Mouse (Mus musculus): ENCODE data around the gene Spag17. TPM values are rescaled to one million over a fixed set of nuclear protein-coding genes. Genes with fewer than 3 reads are reported as not detected.
A peak's percentile ranks its signal among the peaks of the same experiment; 100 is the strongest.

Gene Spag17
- polyA plus RNA-seq, 1 experiment = not detected

DNA sequence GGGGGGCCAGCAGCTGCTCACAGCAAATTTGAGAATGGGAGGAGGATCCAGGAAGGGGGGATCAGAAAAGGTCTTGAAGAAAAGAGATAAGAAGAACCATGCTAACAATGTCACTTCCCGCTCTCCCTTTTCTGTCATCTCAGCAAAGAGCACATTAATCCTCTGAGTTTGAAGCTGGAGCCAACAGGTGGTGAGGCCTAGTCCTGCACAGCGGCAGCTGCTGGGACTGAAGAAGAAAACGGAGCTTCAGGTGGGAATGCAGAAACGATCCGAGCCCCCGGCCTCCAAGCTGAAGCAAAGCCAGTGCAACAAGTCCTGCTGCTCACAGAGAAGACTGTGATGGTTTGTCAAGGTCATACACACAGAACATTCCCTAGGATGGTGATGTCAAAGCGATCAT is 34.3 kb upstream of the Spag17 start:
- Histone ChIP-seq H3ac (ENCODE audit: control insufficient read depth, insufficient read length) (no peak overlapping the region), H3K27me3 (ENCODE audit: control insufficient read depth, insufficient read depth, insufficient read length) (no peaks in the 10 kb centered on the region), H3K4me2 (ENCODE audit: low read depth) (no peak overlapping the region), H3K79me2 (ENCODE audit: control insufficient read depth, insufficient read depth) (no peaks in the 10 kb centered on the region), H3K4me3 (no peak overlapping the region), H3K36me3 (ENCODE audit: control insufficient read depth, insufficient read depth) (no peaks in the 10 kb centered on the region)
- TF ChIP-seq MYOD1 (IDR thresholded peaks at IDR 0.05; ENCODE audit: control insufficient read depth in 1 of 3, insufficient read length in 2 of 3, low read depth in 2 of 3) (peak in 1 of 3 experiments; percentile 28), TCF12 (IDR thresholded peaks at IDR 0.05; ENCODE audit: insufficient read depth, poor library complexity, severe bottlenecking) (peak; percentile 17), MAX (IDR thresholded peaks at IDR 0.05; ENCODE audit: low read depth) (no peak)

- H3K79me2 ChIP-seq (ENCODE audit: control insufficient read depth, insufficient read depth) = no peaks in the 10 kb centered on the region
- H3K4me2 ChIP-seq (ENCODE audit: low read depth) = no peak overlapping the region
Measured at GRCm38 (mm10) chr3:99854595-99854994, 30.6 kb upstream of the Spag17 start.

DNA sequence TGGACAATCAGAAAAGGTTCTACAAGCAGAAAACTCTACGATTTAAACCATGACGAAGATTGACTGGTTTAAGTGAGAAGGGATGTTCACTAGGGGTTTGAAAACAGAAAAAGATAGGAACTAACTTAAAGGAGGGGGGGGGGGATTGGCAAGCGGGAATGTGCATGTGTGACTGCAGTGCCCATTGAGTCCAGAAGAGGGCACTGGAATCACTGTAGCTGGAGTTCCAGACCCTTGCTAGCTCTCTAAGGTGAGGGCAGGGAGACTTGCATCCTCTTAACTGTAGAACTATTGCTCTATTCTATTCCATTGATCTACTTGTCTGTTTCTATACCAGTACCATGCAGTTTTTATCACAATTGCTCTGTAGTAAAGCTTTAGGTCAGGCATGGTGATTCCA is 26.3 kb upstream of the Spag17 start:
- H3ac ChIP-seq (ENCODE audit: control insufficient read depth, insufficient read length) = no peak overlapping the region
- no peaks in the 10 kb centered on the region for H3K79me2 ChIP-seq (ENCODE audit: control insufficient read depth, insufficient read depth)
- H3K36me3 ChIP-seq (ENCODE audit: control insufficient read depth, insufficient read depth) = no peaks in the 10 kb centered on the region
- H3K27me3 ChIP-seq (ENCODE audit: control insufficient read depth, insufficient read depth, insufficient read length) = no peaks in the 10 kb centered on the region
- no peak overlapping the region for H3K4me3 ChIP-seq
- H3K4me2 ChIP-seq (ENCODE audit: low read depth) = no peak overlapping the region
- TF ChIP-seq TCF12 (IDR thresholded peaks at IDR 0.05; ENCODE audit: insufficient read depth, poor library complexity, severe bottlenecking) (no peak), MAX (IDR thresholded peaks at IDR 0.05; ENCODE audit: low read depth) (no peak), MYOG (IDR thresholded peaks at IDR 0.05; ENCODE audit: control insufficient read depth in 1 of 3, insufficient read depth in 1 of 3, insufficient read length in 2 of 3, low read depth in 2 of 3) (no peak), REST (IDR thresholded peaks at IDR 0.05; ENCODE audit: insufficient read depth, insufficient read length) (no peak), MYOD1 (IDR thresholded peaks at IDR 0.05; ENCODE audit: control insufficient read depth in 1 of 3, insufficient read length in 2 of 3, low read depth in 2 of 3) (no peak), POLR2AphosphoS2 (IDR thresholded peaks at IDR 0.05; ENCODE audit: insufficient read length, low read depth) (no peak), POLR2A (IDR thresholded peaks at IDR 0.05; ENCODE audit: insufficient read length, low read depth) (no peak), USF1 (IDR thresholded peaks at IDR 0.05; ENCODE audit: low read depth) (no peak), TCF3 (IDR thresholded peaks at IDR 0.05; ENCODE audit: insufficient read length, low read depth) (no peak), E2F4 (IDR thresholded peaks at IDR 0.05; ENCODE audit: insufficient read depth) (no peak), CEBPB (IDR thresholded peaks at IDR 0.05; ENCODE audit: insufficient read depth, poor library complexity, severe bottlenecking) (no peak), SRF (IDR thresholded peaks at IDR 0.05; ENCODE audit: control insufficient read depth, insufficient read length, low read depth) (no peak)

More at GRCm38 (mm10) chr3:99854595-99854994, 30.6 kb upstream of the Spag17 start:
- Histone ChIP-seq H3K27me3 (ENCODE audit: control insufficient read depth, insufficient read depth, insufficient read length) (no peaks in the 10 kb centered on the region), H3K36me3 (ENCODE audit: control insufficient read depth, insufficient read depth) (no peaks in the 10 kb centered on the region), H3K4me3 (no peak overlapping the region), H3ac (ENCODE audit: control insufficient read depth, insufficient read length) (no peak overlapping the region)
- no peak for TF ChIP-seq USF1 (IDR thresholded peaks at IDR 0.05; ENCODE audit: low read depth)
- TF ChIP-seq MYOG (IDR thresholded peaks at IDR 0.05; ENCODE audit: control insufficient read depth in 1 of 3, insufficient read depth in 1 of 3, insufficient read length in 2 of 3, low read depth in 2 of 3) = peak in 2 of 3 experiments; percentile 51 to 75
- peak in 2 of 3 experiments; percentile 19 to 20 for TF ChIP-seq MYOD1 (IDR thresholded peaks at IDR 0.05; ENCODE audit: control insufficient read depth in 1 of 3, insufficient read length in 2 of 3, low read depth in 2 of 3)
- peak; percentile 2 for TF ChIP-seq TCF12 (IDR thresholded peaks at IDR 0.05; ENCODE audit: insufficient read depth, poor library complexity, severe bottlenecking)

GRCm38 (mm10) chr3:99864706-99865105 is 20.5 kb upstream of the Spag17 start:
- no peak overlapping the region for H3ac ChIP-seq (ENCODE audit: control insufficient read depth, insufficient read length)
- no peaks in the 10 kb centered on the region for H3K36me3 ChIP-seq (ENCODE audit: control insufficient read depth, insufficient read depth)
- no peak overlapping the region for H3K4me3 ChIP-seq
- H3K79me2 ChIP-seq (ENCODE audit: control insufficient read depth, insufficient read depth) = no peaks in the 10 kb centered on the region
- no peaks in the 10 kb centered on the region for H3K27me3 ChIP-seq (ENCODE audit: control insufficient read depth, insufficient read depth, insufficient read length)
- no peak overlapping the region for H3K4me2 ChIP-seq (ENCODE audit: low read depth)
- TF ChIP-seq REST (IDR thresholded peaks at IDR 0.05; ENCODE audit: insufficient read depth, insufficient read length) = no peak
- TF ChIP-seq E2F4 (IDR thresholded peaks at IDR 0.05; ENCODE audit: insufficient read depth) = no peak
- TF ChIP-seq USF1 (IDR thresholded peaks at IDR 0.05; ENCODE audit: low read depth) = no peak
- no peak for TF ChIP-seq POLR2A (IDR thresholded peaks at IDR 0.05; ENCODE audit: insufficient read length, low read depth)
- TF ChIP-seq TCF12 (IDR thresholded peaks at IDR 0.05; ENCODE audit: insufficient read depth, poor library complexity, severe bottlenecking) = no peak
- no peak for TF ChIP-seq SRF (IDR thresholded peaks at IDR 0.05; ENCODE audit: control insufficient read depth, insufficient read length, low read depth)
- no peak for TF ChIP-seq MYOG (IDR thresholded peaks at IDR 0.05; ENCODE audit: control insufficient read depth in 1 of 3, insufficient read depth in 1 of 3, insufficient read length in 2 of 3, low read depth in 2 of 3)

- H3K79me2 ChIP-seq (ENCODE audit: control insufficient read depth, insufficient read depth) = no peaks in the 10 kb centered on the region
- H3K27me3 ChIP-seq (ENCODE audit: control insufficient read depth, insufficient read depth, insufficient read length) = no peaks in the 10 kb centered on the region
- no peak overlapping the region for H3K4me3 ChIP-seq
- H3ac ChIP-seq (ENCODE audit: control insufficient read depth, insufficient read length) = no peak overlapping the region
- TF ChIP-seq POLR2A (IDR thresholded peaks at IDR 0.05; ENCODE audit: insufficient read length, low read depth) (no peak), POLR2AphosphoS2 (IDR thresholded peaks at IDR 0.05; ENCODE audit: insufficient read length, low read depth) (no peak), CEBPB (IDR thresholded peaks at IDR 0.05; ENCODE audit: insufficient read depth, poor library complexity, severe bottlenecking) (no peak), TCF12 (IDR thresholded peaks at IDR 0.05; ENCODE audit: insufficient read depth, poor library complexity, severe bottlenecking) (peak; percentile 43), MYOD1 (IDR thresholded peaks at IDR 0.05; ENCODE audit: control insufficient read depth in 1 of 3, insufficient read length in 2 of 3, low read depth in 2 of 3) (peak in 2 of 3 experiments; percentile 24 to 69), SRF (IDR thresholded peaks at IDR 0.05; ENCODE audit: control insufficient read depth, insufficient read length, low read depth) (no peak), MYOG (IDR thresholded peaks at IDR 0.05; ENCODE audit: control insufficient read depth in 1 of 3, insufficient read depth in 1 of 3, insufficient read length in 2 of 3, low read depth in 2 of 3) (peak; percentile 29 to 75 (median 50)), MAX (IDR thresholded peaks at IDR 0.05; ENCODE audit: low read depth) (no peak), E2F4 (IDR thresholded peaks at IDR 0.05; ENCODE audit: insufficient read depth) (no peak), USF1 (IDR thresholded peaks at IDR 0.05; ENCODE audit: low read depth) (no peak), TCF3 (IDR thresholded peaks at IDR 0.05; ENCODE audit: insufficient read length, low read depth) (no peak), REST (IDR thresholded peaks at IDR 0.05; ENCODE audit: insufficient read depth, insufficient read length) (no peak)
- H3K36me3 ChIP-seq (ENCODE audit: control insufficient read depth, insufficient read depth) = no peaks in the 10 kb centered on the region
- no peak overlapping the region for H3K4me2 ChIP-seq (ENCODE audit: low read depth)
Measured at GRCm38 (mm10) chr3:99875137-99875536, 10.1 kb upstream of the Spag17 start.

All from myocyte (in vitro differentiated cells).